Mouse (Mus musculus) neural tube, embryonic 13.5 days (tissue): ENCODE measurements at regions not wholly inside any gene's neighbourhood (a gene's known extent, or its start where the extent isn't known, plus 50 kb on each side); places are given as distances from the start of the nearest gene placed in this dataset.

Experiments
- ATAC-seq: fragments of 200-750 bp; cut with Nextera tagmentation; 2 replicates; pipeline ENCODE4 v1.8.0; 2017; ENCODE audit warnings: low read depth, mild to moderate bottlenecking, moderate TSS enrichment, moderate library complexity
- H3K27ac ChIP-seq: fragments of 300-500 bp; sonication (generic); replicated peaks from 2 replicates; pipeline ENCODE4 v1.5.1; 2015; ENCODE audit warnings: moderate library complexity, mild to moderate bottlenecking, inconsistent platforms
- H3K27me3 ChIP-seq: fragments of 300-500 bp; sonication (generic); 2 replicates; pipeline ENCODE4 v1.6.1; 2015; ENCODE audit warnings: mild to moderate bottlenecking, inconsistent platforms
- H3K36me3 ChIP-seq: fragments of 300-500 bp; sonication (generic); 2 replicates; pipeline ENCODE4 v1.6.1; 2015; ENCODE audit warnings: mild to moderate bottlenecking, inconsistent platforms
- H3K4me1 ChIP-seq: fragments of 300-500 bp; sonication (generic); replicated peaks from 2 replicates; pipeline ENCODE4 v1.6.1; 2015; ENCODE audit warnings: inconsistent platforms
- H3K4me2 ChIP-seq: fragments of 300-500 bp; sonication (generic); 2 replicates; pipeline ENCODE4 v1.6.1; 2015; ENCODE audit warnings: inconsistent platforms, mild to moderate bottlenecking, moderate library complexity
- H3K4me3 ChIP-seq: fragments of 300-500 bp; sonication (generic); 2 replicates; pipeline ENCODE4 v1.5.1; 2015; ENCODE audit warnings: mild to moderate bottlenecking, inconsistent platforms
- H3K9ac ChIP-seq: fragments of 300-500 bp; sonication (generic); 2 replicates; pipeline ENCODE4 v1.6.1; 2015; ENCODE audit warnings: moderate library complexity, mild to moderate bottlenecking, inconsistent platforms
- H3K9me3 ChIP-seq: fragments of 300-500 bp; sonication (generic); 2 replicates; pipeline ENCODE4 v1.6.1; 2016; ENCODE audit warnings: inconsistent platforms
- WGBS: fragments of 180-500 bp; shearing (Covaris S2); methylation state at CpG from one replicate; pipeline ENCODE4 v1.1.7; 2015; 5-methylcytosine and 5-hydroxymethylcytosine counted together

- ATAC-seq = peak; percentile 71
Observed at GRCm38 (mm10) chr6:109622027-109622426, 793.6 kb downstream of the Edem1 start.

More at GRCm38 (mm10) chr6:109622027-109622426, 793.6 kb downstream of the Edem1 start:
- no peaks in the 10 kb centered on the region for H3K27me3 ChIP-seq
- 43% methylated on average over 3 of the region's 3 CpGs for WGBS
- no peaks in the 10 kb centered on the region for H3K9me3 ChIP-seq
- H3K9ac ChIP-seq = no peak overlapping the region
- H3K27ac ChIP-seq = peak overlapping the region; percentile 25; the same call in 1 of the 2 replicates
- no peaks in the 10 kb centered on the region for H3K36me3 ChIP-seq
- no peak overlapping the region for H3K4me3 ChIP-seq
- H3K4me1 ChIP-seq = 0 out of 2 replicates have a peak, but pooled peaks cover 4% of the 10 kb centered on the region
- H3K4me2 ChIP-seq = no peak overlapping the region
